Mouse (Mus musculus): Measurements from ENCODE around the gene Il25. TPM values are rescaled to one million over a fixed set of nuclear protein-coding genes. Genes with fewer than 3 reads are reported as not detected.
A peak's percentile ranks its signal among the peaks of the same experiment; 100 is the strongest.
"Not testable (repeated sequence)": the region's sequence is repeated elsewhere in the genome, so short reads cannot be mapped to it uniquely, and the experiment has no call there.

Gene Il25
- total RNA-seq, 2 experiments from 2014 or later = not detected

GRCm38 (mm10) chr14:54926401-54927158 lies 5.9 kb upstream of the Il25 start:
- peak; percentile 52 to 57 for DNase-seq (ENCODE audit: low spot score in 2 of 2)

- no peak for DNase-seq (ENCODE audit: low spot score in 2 of 2)
Measured at GRCm38 (mm10) chr14:54927296-54927695, 5.2 kb upstream of the Il25 start.

- DNase-seq (ENCODE audit: low spot score in 2 of 2) = no peak
Measured at GRCm38 (mm10) chr14:54929801-54930200, 2.7 kb upstream of the Il25 start.

GRCm38 (mm10) chr14:54930431-54930830 lies 2.1 kb upstream of the Il25 start:
- no peak for DNase-seq (ENCODE audit: low spot score in 2 of 2)

GRCm38 (mm10) chr14:54935904-54936830 lies 3.7 kb downstream of the Il25 start, which contains the start of gene Cmtm5:
Gene Cmtm5, plus strand, starts transcription at chr14:54936261.
- peak; percentile 59 to 82 for DNase-seq (ENCODE audit: low spot score in 2 of 2)

GRCm38 (mm10) chr14:54936831-54937160 lies 4.3 kb downstream of the Il25 start:
- no peak for DNase-seq (ENCODE audit: low spot score in 2 of 2)

- DNase-seq (ENCODE audit: low spot score in 2 of 2) = no peak
Measured at GRCm38 (mm10) chr14:54937361-54938182, 5.1 kb downstream of the Il25 start.

GRCm38 (mm10) chr14:54938431-54939219 lies 6.1 kb downstream of the Il25 start:
- DNase-seq (ENCODE audit: low spot score in 2 of 2) = no peak

- DNase-seq (ENCODE audit: low spot score in 2 of 2) = peak; percentile 37 to 42
Measured at GRCm38 (mm10) chr14:54939434-54940175, 7.1 kb downstream of the Il25 start.

- no peak for DNase-seq (ENCODE audit: low spot score in 2 of 2)
Measured at GRCm38 (mm10) chr14:54940176-54940530, 7.7 kb downstream of the Il25 start.

- no peak for DNase-seq (ENCODE audit: low spot score in 2 of 2)
Measured at GRCm38 (mm10) chr14:54941024-54941978, 8.8 kb downstream of the Il25 start.

- DNase-seq (ENCODE audit: low spot score in 2 of 2) = no peak
Measured at GRCm38 (mm10) chr14:54942479-54942878, 10.0 kb downstream of the Il25 start.

GRCm38 (mm10) chr14:54943971-54944370 lies 11.5 kb downstream of the Il25 start:
- no peak for DNase-seq (ENCODE audit: low spot score in 2 of 2)

- DNase-seq (ENCODE audit: low spot score in 2 of 2) = no peak
Measured at GRCm38 (mm10) chr14:54944939-54945338, 12.4 kb downstream of the Il25 start.

- DNase-seq (ENCODE audit: low spot score in 2 of 2) = no peak
Measured at GRCm38 (mm10) chr14:54945975-54946704, 13.6 kb downstream of the Il25 start.

GRCm38 (mm10) chr14:54947008-54947407 lies 14.5 kb downstream of the Il25 start:
- not testable (repeated sequence) for DNase-seq (ENCODE audit: low spot score in 2 of 2)

- DNase-seq (ENCODE audit: low spot score in 2 of 2) = no peak
Measured at GRCm38 (mm10) chr14:54948781-54949180, 16.3 kb downstream of the Il25 start.

GRCm38 (mm10) chr14:54950493-54950892 lies 18.0 kb downstream of the Il25 start:
- DNase-seq (ENCODE audit: low spot score in 2 of 2) = no peak
